Mouse (Mus musculus): Measurements from ENCODE around the gene Ttll6.

Gene Ttll6

DNA sequence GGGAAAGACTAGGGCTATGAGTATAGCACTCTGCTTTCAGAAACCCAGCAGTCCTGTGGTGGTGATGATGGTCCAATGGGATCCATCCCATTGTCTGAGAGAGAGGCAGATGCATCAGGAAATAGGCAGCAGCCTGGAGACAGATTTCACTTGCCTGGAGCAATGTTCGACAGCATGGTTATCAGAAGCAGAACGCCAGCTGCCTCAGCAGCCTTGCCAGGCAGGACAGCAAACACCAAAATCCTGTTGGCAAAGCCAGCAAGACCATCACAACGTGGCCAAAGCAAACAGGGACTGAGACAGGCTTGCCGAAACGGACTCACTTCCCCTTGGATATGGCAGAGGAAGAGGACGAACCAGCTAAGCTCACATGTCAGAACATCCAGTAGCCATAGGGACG, 35.4 kb downstream of the Ttll6 start:
- DNase-seq = no peak

DNA sequence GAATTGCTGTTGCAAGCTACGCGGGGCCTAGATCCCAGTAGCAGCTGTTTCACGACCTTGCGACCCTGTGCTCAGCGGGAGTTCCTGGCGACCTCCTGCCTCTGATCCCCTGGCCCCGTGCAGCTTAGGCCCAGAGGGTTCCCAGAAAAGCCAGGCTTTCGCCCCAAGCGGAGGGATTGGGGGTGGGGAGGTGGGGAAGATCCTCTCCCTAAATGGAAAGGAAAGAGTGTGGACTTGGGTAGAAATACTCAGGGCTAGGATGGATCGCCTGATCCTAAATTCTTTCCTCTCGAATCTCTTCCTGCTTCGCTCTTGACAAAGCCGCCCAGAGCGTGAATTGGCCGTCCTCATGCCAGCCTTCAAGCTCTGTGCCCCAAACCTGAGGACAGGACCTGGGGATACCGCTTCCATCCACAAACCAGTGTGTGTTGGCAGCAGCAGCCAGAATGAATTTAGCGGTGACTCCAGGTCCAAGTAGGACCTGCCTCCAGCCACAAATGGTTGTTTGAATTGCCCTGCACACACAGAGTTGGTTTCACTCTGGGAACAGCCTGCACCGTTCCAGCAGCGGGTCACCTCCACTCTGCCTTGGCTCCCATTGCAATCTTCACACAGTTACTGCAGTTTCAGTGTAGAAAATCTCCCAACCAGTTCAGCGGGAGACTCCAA, 37.3 kb downstream of the Ttll6 start:
- no peak for DNase-seq

DNA sequence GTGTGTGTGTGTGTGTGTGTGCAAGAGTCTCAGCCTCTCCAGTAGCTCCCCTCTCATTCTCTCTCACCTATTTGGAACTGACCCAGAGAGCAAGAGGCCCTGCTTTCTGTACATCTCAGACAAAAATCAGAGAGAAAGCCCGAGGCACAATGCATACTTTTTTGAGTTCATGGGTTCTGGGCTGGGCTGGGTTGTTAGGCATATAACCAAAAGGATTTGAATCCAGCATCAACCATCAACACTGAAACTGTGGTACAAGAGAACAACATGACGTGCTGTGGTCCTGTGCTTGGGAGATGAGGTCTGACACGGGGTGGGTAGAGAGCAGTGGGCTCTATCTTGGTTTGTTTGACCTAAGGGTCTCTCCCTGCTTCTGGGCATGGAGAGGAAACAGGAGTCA, 38.0 kb downstream of the Ttll6 start:
- DNase-seq = no peak

DNA sequence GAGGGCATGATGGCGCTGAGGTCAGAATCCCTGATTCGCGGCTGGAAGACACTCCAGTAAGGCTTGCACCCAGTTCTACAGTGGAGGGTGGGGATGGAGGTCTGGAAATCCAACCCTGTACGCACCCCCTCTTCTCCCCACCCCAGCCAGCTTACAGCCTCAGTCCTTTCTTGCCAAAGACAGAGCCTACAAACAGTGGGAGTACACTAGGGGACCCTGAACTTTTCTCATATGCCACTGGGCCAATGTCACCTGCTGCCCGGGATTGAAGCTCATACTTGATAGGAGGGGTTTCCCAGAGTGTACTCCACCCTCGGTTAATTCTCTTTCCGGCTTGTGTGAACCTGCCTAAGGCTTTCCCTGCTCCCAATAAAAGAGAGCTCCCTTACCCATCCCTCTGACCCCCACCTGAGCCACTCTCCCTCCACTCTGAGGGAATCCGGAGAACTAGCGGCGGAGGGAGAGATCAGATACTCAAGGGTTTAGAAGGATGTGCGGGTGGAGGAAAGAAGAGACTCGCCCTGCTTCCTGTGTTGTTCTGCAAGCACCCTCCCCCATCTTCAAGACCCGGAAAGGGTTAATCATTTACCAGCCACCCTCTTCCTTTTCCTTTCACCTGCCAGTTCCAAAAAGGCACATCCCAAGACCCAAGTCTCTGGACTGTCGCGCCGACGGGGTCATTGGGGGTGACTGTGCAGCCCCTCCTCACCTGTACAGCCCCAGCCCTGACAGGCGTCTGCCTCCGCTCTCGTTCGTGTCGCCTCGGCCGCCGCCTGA, 39.1 kb downstream of the Ttll6 start:
- no peak for DNase-seq

DNA sequence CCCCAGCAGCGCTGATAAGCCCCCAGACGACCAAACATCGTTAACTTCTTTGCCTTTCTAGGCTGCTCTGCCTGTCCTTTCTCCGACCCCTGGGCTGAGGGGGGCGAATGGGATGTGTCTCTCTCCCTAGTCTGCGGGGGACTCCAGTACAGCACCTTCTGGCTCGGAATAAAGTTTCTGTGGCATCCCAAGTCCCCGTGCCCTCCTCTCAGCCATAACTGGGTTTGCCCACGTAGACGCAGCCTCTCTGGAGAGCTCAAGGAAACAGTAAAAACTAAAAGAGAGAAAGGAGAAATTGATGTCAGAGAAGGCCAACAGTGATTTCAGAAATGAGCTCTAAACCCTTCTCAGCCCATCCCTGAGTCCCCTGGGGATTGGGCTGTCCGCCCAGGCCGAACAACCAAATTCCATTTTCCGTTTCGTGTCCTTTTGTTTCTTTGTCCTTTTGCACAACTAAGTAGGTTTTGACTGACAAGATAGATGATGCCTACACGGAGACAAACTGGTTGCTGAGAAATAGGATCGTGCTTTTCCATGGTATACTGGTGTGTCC, 39.8 kb downstream of the Ttll6 start:
- no peak for DNase-seq

DNA sequence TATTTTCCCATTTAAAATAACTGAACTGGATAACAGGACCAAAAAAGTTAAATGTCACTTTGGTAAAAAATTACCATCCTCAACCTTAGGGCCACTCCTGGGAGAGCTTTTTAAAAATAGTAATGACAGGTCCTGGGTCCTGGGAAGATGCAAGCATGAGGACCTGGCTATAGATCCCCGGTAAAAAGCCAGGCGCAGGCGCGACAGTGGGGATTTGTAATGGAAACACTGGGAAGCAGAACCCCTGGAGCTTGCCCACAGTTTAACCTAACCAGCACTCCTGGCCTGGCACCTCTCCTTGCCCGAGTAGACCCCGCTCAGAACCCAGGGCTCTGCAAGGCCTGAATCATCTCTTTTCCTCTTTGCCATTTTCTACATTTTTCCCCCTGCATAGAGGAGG, 41.3 kb downstream of the Ttll6 start:
- DNase-seq = no peak

DNA sequence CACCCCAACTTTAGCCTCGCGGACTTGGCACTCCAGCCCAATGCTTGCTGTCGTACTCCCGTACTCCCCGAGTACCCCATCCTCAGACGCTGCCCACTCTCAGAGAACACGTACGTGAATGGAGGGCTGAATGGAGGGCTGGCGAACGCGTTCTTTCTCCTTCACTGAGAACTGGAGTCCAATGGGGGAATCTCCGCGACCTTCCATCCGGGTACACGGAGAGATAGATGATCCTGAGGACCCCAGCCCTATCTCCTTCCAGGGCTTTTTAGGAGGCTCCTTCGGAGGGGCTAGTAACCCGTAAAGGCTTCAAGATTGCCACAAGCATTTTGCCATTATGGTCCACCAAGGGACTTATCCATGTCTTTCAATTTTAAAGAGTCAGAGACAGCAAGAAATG, 41.9 kb downstream of the Ttll6 start:
- DNase-seq = no peak

DNA sequence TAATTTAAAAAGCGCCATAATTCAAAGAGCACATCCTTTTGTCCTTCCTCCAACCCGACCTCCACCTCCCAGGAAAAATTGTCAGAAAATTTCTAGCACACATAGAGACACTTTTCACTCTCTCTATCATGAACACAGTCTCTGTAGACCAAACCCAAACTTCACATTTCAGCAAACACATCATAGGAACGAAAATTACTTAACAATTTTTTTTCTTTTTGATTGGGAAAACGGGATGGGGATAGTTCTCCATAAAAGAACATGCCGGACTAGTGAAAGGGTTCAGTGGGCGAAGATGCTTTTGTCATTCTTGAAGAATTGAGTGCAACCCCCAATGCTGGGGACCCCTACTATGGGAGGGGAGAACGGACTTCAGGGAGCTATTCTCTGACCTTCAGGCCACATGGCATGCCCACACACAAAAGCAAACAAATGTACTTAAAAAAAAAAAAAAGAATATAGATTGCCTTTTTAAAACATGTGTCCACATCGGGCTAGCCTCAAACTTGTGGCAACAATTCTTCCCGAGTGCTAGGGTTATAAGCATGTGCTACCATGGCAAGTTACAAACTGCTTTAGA, 42.5 kb downstream of the Ttll6 start:
- no peak for DNase-seq

DNA sequence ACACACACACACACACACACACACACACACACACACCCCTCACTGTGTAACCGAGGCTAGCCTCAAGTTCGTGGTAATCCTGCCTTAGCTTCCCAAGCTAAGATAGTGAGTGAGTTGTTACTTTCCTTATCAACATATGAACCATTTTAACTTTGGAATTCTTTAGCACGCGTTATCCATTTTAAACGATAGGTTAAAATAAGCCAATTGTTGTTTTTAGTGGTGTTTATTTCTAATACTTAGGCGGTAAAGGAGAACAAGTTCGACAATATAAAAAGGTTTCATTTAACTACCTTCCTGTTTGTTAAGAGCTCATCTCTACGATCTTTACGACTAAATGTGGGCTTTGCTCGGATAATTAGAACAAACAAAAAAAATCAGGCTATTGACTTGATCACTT, 43.3 kb downstream of the Ttll6 start:
- no peak for DNase-seq

DNA sequence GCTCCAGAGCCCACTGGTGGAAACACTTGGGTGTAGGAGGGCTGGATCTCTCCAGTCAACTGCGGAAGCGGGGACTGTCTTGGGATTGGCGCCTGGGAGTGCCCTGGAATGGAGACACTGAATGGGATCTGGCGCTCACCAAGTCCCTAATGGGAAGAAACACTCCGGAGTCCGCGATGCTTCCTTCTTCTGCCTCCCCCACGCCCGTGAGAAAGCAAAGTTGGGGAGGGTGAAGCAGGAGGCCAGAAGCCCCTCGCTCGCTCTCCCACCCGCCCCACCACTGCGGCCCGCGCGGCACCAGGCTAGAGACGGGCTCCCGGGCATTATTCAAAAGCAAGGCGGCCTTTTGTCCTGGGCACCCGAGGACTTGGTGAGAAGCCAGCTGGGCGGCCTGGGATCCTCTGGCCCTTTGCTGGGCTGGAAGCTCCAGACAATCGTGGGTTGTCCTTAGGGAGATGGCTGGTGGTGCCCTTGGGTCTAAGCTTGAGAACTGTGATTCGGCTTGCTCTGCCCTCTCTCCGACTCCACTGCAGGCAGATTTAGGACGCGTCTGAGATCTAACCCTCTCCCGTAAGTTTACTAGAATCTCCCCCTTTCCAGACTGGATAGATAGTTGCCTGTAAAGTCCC, 44.1 kb downstream of the Ttll6 start:
- DNase-seq = no peak

DNA sequence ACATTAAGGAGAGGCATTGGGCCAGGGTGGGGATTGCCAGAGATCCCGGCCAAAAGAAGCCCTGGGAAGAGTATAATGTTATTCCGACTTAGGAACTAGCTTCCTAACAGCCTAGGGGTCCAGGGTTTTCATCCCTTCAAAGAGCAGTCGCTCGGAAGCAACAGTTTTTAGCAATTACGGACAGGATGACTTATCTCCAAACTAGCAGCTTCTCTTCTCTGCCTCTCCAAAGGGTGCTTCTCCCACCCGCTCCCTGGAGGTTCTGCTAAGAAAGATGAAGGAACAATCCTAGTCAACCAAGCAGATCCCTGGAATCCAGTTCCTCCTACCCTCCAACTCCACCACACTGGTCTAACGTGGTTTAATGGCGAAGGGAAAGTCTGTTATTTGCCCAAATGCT, 44.8 kb downstream of the Ttll6 start:
- no peak for DNase-seq

DNA sequence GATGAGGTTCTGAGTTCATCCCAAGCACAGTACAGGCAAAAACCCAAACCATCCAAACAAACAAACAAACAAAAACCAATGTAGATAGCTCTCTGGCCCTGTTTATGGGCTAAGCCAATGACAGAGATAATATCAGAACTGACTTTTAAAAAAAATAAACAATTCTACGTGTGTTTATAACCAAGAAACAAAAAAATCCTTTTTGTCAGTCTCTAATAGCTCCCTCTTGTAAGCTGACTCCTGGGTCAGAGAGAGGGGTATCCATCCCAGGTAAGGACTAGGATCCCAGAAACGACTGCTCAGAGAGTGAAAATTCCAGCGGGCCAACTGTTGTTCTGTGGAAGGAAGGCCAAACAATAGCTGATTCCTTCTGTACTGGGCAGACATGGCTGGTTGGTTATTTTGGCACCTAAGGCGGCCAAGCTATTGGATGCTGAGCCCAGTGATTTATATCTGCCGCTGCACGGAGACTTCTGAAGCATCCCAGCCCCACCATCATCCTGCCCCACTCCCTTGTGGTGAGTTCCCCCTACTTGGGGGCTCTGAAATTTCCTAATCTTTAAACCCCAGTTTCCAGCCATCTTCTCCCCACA, 45.4 kb downstream of the Ttll6 start:
- DNase-seq = no peak

DNA sequence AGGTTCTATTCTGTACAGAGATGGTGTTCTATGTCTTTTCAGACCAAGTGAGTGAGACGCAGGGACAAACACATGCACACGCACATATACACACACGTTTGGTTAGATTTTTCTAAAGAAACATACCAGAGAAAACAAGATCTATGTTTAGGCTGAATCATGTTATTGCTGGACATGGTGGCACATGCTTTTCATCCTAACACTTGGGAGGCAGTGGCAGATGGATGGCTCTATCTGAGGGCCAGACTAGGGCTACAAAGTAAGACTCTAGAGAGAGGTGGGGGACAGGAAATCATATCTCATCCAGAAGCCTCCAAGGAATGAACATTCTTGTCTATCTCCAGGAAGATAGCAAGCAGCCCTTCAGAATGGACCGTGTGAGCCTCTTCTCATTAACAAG, 47.5 kb downstream of the Ttll6 start:
- DNase-seq = no peak

DNA sequence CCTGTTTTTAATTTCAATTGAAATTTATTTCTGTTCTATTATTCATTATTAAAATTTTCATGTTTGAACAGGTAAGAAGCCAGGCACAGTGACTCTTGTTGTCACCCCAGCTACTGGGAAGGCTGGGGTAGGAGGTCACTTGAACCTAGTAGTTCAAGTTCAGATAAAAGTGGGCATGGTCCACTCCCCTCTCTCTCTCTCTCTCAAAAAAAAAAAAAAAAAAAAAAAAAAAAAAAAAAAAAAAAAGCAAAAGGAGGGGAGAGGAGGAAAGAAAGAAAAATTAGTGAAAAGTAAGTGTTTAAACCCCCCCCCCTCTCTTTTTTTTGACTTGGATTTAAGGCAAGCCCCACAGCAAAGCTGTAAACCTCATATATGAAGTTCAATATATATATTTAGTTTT, 50.6 kb downstream of the Ttll6 start:
- no peak for DNase-seq

DNA sequence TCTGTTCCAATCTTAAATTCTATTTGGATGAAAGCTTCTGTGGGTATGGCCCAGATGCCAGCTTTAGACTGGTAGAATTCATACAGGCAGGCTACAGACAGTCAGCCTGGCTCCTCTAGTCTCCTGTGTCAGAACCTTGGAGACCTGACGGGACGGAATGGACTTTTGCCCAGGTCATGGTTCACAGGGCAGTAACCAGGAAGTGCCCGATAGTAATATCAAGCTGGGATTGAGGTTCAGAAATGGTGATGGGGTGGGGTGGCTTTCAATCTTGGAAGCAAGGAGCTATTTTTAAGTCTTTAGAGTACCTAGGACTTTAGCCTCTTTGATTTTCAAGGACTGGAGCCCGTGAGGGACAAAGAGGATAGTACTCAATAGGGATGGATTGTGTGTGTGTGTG, 53.7 kb downstream of the Ttll6 start:
- no peak for DNase-seq

DNA sequence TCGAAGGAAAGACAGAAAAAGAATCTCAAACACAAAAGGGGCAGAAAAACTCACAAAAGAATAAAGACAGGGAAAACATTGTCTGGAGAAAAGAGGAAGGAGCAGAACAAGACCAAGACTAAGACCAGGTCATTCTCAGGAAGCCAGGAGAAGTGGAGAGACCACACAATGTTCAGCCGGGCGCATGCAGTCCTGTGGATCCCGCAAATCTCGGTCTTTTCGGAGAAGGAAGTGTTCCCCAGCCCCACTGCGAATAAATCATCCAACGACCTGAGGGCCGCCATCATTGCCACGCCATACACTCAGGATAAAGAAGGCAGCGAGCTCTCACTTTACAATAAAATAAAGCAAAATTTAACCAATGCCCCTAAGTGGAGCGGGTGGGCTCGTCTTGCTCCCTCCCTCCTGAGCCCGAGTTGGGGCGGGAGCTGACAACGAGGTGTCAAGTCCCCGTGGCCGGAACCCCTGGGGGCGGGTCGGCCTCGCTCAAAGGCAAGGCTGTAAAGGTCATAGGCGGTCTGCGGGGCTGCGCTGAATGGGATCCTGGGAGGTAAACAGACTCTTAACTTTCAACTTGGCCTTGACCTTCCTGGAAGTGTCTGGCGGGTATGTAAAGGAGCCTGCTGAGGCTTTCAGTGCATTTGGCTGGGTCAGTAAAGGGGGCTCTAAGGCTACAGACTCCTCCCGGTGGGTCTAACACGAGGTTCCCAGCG, 56.4 kb downstream of the Ttll6 start:
- DNase-seq = no peak

DNA sequence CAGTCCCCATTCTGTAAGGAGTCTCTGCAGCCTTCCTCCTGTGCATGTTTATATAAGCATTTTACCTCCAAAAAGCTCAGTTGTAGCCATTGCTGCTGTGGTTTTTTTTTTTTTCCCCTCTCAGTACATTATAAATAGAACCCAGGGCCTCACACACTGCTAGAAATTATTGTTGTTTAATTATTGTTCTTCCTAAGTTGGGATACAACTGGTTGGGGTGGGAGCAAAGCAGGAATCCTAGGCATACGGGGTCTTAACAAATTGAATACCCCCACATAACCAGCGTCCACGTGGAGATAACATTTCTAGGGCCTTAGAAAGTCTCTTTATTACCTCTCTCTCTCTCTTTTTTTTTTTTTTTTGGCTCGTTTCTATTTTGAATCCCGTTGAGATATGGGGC, 57.5 kb downstream of the Ttll6 start:
- DNase-seq = no peak

DNA sequence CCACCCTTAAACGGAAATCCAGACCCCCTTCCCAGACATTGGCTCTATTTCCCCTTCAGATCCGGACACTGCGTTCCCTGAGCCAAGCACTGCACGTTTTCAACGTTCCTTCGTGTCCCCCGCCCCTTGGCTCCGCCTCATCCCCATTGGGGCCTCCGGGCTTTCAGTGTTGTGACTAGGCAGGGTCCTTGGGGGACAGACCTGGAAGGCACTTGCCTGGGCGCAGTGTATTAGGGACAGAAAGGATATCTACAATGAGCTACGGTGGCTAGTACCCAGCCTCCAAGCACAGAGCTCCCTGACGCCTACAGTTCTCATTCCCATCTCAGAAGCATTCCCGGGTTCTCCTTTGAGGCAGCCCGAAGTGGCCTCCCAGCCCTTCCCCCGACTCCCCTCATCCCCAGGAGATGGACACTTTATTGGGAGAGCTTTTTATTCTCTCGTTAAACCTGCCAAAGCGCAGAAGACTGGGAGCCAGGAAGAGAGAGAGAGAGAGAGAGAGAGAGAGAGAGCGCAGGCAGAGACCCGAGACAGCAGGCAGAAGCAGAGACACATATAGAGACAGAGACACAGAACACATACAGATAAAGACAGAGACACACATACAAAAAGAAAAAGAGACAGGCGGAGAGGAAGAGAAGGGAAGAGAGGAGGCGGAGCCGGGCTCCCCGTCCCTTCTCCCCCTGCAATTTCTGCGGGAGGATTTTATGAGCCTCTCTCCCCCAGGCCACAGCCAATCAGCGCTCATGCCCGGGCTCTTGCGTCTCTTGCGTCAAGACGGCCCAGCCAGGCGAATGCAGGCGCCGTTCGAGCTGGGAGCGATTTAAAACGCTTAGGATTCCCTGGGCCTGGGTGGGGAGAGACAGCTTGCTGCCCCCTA, 60.2 kb downstream of the Ttll6 start, which contains the start of gene Hoxb13:
TSS of gene Hoxb13 (plus strand) at position 796 of the 880 bp plus-strand sequence.
- no peak for DNase-seq

DNA sequence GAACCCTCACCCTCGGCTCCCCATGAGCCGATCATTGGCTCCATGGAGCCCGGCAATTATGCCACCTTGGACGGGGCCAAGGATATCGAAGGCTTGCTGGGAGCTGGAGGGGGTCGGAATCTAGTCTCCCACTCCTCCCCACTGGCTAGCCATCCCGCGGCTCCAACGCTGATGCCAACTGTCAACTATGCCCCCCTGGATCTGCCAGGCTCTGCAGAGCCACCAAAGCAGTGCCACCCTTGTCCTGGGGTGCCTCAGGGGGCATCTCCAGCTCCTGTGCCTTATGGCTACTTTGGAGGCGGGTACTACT, 60.8 kb downstream of the Ttll6 start:
- DNase-seq = no peak

DNA sequence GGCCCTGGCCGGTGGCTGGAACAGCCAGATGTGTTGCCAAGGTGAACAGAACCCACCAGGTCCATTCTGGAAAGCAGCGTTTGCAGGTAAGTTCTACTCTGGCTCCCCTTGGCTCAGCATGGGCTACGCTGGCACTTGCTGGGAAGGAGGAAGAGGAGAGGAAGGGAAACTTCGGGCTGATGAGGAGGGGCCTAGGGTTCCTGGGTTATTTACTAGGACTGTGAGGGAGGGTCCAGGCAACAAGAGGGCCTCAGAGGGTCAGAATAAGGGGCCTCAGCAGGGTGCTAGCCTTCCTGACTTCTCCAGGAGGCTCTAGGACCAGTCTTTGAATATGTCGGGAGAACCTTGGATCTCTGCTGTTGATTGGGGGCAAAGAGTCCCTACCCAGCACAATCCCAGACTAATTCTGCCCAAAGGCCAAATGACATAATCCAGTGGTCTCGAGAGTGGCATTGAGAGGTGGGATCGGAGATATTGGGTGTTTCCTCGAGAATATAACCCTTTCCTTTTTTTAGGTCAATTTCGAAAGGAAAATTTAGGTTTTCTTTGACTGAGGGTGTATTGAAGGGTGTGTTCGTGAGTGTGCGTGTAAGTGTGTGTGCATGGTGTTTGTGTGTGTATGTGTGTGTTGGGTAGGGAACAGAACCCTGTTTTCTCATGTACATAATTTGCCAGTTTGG, 61.5 kb downstream of the Ttll6 start:
- no peak for DNase-seq

DNA sequence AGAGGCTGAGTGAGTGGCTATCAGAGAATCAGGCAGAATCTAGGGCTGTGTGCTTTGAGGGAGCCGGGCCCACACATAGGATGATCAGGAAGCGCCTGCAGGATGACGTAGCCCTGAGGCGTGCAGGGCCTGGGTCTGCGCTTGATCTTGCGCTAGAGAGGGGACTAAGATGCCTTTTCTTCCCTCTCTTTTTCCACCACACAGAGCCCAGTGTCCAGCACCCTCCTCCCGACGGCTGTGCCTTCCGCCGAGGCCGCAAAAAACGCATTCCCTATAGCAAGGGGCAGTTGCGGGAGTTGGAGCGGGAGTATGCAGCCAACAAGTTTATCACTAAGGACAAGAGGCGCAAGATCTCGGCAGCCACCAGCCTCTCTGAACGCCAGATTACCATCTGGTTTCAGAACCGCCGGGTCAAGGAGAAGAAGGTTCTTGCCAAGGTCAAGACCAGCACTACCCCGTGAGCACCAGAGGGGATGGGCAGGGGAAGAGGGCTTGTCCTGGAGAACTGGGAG, 62.2 kb downstream of the Ttll6 start:
- DNase-seq = no peak
